Mouse (Mus musculus): ENCODE results near the gene Atp13a2.

GRCm38 (mm10) chr4:141020811-141021613 is 34.3 kb downstream of the Atp13a2 start:
- TF ChIP-seq CTCF (conservative IDR thresholded peaks at IDR 0.05; ENCODE audit: low read length) (no peak), POU5F1 (IDR thresholded peaks at IDR 0.05; ENCODE audit: borderline replicate concordance, low read length) (no peak), NANOG (IDR thresholded peaks at IDR 0.05; ENCODE audit: borderline replicate concordance, low read length) (no peak)

Measured in E14TG2a.4 (cell line).